Mouse (Mus musculus) kidney, adult 9 months (tissue): Measurements from ENCODE around the gene Ick.
"Not testable (repeated sequence)": the region's sequence is repeated elsewhere in the genome, so short reads cannot be mapped to it uniquely, and the experiment has no call there.

Source experiments
- DNase-seq: peaks from one replicate; pipeline ENCODE4 v3.0.0; 2022

The Ick gene

DNA sequence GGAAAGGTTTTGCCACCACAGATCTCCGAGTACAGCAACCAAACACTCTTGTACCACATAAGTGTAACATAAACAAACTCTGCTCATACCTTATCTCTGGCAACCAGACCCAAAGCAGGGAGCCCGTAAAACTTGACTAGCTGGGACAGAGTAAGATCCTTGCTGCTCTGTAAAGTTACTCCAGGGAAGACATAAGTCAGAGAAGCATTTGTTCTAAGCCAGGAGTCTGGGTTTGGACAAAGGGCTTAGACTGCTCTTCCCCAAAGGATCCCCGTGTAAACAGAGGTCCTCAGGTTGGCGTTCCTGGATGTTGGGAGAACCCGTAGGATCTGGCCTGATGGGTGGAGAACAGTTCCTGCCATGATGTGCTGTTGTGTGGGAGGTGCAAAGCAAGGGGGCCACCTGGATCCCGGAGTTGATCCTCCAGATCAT lies 3.5 kb upstream of the Ick start:
- no peak for DNase-seq

DNA sequence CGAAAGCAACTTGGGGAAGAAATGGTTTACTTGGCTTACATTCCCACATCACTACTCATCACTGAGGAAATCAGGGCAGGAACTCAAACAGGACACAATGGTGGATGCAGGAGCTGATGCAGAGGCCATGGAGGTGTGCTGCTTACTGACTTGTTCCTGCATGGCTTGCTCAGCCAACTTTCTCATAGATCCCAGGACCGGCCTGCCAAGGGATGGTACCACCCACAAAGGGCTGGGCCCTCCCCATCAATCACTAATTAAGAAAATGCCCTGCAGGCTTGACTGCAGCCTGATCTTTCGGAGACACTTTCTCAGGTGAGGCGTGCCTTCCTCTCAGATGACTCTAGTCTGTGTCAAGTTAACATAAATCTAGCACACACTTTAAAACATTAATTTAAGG lies 2.2 kb upstream of the Ick start:
- peak; percentile 76 for DNase-seq

DNA sequence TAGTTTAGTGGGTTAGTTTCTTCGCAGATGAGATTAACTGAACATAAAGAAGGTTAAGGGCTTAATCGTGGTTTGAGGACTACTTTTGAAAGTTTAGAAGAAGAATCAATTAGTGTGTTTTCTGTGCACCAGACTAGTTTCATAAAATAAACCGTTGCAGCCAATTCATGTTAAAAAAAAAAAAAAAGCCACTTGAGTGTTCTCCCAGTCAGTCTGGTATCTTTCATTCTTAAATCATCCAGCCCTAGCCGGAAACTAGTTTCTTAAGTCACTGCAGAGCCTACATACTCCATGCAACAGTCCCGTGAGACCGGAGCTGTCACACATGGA lies 1.4 kb upstream of the Ick start:
- DNase-seq = no peak

DNA sequence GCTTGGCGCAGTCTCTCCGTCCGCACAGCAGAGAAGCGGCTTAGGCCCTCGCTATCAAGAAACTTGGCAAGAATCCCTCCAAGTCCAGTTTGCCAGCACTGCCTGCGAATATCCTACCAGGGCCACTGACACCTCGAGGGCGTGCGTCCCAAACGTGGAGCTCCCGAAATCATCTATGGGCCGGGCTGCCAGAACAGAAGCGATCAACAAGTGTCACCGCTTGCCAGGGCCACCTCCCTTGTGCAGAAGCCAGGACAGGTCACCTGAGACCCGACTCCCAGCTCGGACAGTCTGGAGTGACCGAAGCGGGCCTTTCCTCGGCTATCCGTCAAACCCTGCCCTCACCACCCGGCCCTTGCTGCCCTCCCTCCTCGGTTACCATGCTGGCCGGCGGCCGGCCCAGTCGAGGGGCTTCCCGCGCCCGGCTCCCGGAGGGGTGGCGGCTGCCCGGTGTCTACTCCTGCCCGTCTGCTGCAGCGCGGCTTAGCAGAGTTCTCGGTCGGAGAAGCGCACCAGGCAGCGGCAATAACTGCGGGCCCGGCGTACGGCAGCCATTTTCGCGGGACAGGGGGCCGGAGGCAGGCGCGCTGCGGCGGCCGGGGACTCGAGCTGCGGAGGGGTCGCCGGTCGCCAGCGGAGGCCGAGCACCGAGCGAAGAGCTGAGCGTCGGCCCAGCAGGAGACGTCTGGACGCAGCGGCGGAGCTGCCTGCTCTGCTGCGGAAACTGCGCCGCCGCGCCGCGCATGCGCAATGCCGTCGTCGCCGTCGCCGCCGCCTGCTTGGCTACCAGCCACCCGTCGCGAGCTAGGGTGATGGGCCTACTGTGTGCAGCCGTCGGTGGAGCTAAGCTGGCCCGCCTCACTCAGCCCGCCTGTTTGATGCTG lies 838 bp upstream of the Ick start:
- DNase-seq = peak; percentile 74

DNA sequence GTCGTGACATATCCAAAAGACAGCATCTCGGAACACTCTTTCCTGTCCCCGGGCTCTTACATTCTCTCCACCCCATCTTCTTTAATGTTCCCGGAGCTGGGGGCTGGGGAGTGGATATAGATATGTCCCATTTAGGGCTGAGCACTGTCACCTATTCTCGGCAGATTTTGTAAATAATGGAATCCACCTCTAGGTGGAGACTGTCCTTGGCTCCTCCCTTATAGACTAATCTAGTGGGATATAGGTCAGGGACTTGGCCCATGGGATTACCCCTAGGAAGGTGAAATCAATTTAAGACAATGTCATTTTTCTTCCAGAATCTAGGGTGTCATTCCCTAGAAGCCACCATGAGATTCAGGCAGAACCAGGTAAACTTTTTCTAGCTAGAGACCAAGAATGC lies 664 bp downstream of the Ick start:
- peak; percentile 45 for DNase-seq

DNA sequence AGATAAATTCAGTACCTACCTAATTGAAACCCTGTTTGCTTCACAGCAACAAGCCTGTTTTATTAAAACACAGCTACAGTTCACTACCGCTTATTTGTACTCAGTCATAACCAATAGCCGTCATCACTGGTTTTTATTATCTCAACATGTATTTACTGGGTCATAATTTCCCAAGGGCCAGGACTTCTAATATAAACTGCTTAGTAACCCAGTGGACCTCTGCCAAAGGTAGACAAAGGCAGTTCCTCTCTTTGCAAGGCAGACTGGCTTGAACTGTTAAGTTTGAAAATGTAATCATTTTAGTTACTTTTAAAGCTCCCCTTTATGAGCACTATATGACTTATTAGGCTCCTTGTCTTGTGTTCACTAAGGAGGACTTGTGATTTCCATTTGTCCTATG lies 2.5 kb downstream of the Ick start:
- DNase-seq = no peak

DNA sequence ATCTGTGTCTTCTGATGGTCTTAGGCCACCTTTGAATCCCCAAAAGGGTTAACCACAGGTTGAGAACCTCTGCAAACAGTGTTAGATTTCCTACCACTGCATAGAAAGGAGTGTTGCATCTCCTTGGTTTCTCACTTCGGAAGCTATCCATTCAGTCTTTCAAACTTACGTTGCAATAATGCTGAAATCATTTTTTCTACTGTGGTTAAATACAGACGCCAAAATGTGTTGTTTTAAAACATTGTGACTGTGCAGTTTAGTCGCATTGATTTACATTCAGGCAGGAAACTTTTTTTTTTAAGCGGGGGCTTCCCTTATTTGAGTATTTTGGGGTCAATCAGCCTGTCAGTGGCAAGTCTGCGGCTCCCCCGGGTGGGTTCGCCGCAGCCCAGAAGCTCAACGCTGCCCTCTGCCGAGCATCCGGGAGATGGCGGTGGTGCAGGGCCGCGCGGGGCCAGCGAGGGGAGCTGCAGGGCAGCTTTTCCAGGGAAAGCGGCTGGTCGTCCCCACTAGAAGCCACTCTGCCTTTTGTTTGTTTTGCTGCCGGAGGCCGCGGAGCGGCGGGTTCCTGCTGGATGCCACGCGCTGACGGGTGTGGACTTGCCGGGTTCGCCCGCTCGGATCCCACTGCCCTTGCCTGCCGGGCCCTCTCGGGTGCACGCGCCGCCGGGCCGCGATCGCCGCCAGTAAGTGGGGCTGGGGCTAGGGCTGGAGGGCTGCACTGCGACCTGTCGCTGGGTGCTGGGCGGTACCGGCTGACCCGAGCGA lies 4.0 kb downstream of the Ick start:
- peak; percentile 92 for DNase-seq

DNA sequence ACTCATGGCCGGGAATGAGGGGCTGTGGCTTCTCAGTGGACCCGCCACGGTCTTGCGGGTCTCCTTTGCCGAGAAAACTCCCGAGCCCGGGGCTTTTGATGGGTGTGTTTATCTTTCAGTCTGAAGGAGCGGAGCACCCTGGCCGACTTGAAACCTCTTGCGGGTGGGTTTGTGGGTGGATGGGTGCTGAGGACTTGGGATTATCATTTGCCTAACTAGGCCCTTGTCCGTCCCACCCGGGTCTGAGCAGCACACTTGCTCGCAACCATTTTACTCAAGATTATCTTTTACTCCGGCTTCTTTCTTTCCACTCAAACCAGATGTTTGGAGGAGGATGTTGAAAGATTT lies 4.5 kb downstream of the Ick start:
- no peak for DNase-seq

DNA sequence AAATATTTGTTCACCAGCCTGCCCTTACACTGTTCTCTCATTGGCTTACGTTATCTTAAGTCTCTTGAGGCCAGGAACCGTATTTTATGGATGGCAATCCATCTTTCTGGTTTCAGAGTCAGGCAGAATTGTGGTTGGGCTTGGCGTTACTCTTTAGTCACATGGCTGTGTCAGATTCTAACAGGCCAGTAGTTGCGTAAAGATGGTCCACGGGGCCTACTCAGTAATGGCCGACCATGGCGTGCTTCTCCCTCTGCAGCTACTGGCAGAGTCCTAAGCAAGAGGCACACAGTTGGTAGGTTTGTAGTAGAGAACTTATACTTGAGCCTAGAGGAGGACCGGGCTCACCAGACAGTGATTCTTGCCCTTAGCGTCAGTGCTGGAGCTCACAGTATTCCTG lies 6.8 kb downstream of the Ick start:
- DNase-seq = no peak

DNA sequence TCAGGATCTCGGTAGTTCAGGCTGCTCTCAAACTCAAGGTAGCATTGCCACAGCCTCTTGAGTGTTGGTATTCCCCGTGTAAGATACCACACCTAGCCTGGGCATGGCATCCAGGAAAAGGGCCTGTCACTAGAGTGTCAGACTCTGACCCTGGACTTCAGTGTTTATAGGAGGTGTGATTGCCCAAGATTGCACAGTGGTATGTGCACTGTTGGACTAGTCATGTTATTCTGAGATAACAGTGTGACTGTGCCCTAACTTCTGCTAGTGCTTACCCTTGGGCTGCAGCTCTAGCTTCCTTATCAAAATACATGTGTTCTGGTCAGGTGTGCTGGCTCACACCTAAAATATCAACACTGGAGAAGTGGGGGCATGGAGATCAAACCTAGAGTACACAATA lies 8.7 kb downstream of the Ick start:
- DNase-seq = no peak

DNA sequence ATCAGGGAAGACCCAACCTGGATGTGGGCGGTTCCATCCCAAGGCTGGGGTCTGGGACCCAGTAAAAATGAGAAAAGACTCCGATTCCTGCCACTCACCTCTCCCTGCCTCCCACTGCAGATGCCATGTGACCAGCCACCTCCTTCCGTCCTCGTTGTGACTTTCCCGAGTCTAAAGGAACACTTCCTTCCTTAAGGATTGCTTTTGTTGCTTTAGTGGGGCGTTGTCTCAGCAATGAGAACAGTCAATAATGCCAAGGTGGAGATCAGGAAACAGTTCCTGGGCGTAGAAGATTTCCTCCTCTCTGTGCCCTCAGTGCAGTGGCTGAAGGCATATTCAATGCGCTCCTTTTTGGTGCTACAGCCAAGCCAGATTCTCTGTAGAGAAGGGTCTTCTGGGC lies 12.4 kb downstream of the Ick start:
- peak; percentile 43 for DNase-seq

DNA sequence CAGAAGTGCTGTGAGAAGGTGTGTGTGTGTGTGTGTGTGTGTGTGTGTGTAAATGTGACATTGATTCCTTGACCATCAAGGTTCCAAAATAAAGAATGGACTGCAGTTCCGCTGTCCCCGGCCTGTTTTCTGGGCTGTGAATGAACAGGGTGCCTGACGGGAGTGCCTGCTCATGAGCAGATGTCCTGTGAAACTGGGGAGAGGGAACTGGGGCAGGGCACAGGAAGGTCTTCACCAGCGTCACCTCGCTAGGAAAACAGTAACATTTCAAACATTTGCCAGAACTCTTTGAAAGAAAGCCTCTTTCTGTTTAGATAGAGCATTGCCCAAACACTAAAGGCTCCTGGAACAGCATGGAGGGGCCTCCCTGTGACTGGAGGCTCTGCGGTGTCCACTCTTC lies 13.0 kb downstream of the Ick start:
- no peak for DNase-seq

DNA sequence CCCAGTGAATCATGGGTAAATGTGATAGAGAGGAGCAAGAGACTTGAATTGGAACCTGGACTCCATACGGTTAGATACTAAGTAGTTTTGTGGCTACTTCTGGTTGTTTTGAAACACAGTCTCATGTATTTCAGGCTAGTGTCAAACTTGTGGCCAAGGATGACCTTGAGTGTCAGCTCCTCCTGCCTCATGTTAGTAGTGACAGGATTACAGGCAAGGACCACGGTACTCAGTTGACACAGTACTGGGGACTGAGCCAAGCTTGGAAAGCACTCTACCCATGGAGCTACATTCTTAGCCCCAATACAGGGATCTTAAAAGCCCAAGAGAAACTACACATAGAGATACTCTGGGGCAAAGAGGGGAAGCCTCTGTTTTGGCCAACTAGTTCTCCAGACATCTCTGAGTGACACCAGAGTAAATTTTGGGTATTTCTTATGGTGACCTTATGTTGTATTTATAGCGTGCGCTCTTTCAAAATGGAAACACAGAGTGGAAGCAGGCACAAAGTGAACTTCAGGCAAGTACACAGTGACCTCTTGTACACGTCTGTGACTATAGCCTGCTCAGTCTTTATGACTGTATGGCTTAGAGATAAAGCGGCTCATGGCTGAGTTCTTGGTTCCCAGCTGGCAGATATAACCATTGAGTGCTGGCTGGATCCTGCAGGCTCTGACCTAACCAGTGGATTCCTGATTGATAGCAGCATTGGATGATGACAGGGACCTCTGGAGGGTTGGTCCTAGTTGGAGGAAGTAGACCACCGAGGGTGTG lies 14.1 kb downstream of the Ick start:
- DNase-seq = no peak

DNA sequence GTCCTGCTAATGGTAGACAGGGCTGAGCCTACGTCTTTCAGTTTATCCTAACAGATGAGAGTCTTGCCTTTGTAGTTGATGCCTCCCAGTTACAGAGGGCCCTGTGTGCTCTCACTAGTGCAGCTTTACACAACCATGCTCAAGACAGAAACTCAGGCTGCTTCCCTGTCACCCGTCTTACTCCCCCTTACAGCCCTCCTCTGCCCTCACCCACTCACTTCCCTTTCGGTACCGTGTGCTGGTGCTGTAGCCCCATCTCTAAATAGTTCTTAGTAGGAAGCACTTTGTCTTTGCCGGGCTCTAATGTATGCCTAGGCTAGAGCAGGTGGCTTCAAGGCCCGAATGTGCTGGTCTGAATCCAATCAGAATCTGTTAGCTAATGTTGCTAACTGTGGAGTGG lies 15.3 kb downstream of the Ick start:
- no peak for DNase-seq

DNA sequence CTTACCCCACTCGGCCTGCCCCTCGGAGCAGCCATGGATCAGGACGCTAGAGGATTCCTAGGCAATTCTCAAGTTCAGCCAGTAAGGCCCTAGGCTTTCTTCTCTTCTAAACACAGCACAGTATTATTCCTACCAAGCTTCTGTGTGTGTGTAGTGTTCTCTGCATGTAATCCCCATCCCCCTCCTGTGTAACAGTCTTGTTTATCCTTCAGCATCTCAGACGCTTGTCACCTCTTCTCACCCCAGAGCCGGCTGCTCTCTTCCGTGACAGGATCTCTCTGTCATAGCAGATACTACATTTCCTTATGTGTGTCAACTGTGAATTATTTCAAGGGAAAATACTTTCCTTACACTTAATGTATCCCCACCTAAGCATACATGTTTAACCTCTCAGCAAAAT lies 17.0 kb downstream of the Ick start:
- no peak for DNase-seq

DNA sequence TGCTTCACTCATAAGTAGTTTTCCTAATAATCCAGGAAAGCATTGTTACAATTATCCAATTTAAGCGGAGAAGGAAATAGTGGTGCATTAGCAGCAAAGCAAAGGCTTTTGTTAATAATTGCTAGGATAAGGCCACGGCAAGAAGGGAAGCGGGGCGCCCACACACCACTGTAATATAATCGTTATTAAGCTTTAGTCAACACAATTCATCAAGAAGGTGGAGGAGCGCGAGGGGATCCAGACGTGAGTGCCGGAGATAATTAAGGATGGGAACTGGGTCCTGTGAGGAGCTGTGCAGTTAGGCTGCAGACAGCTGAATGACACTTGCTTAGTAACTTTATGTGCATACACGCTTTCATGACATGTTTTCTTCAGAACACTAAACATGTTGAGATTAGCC lies 17.7 kb downstream of the Ick start:
- no peak for DNase-seq

DNA sequence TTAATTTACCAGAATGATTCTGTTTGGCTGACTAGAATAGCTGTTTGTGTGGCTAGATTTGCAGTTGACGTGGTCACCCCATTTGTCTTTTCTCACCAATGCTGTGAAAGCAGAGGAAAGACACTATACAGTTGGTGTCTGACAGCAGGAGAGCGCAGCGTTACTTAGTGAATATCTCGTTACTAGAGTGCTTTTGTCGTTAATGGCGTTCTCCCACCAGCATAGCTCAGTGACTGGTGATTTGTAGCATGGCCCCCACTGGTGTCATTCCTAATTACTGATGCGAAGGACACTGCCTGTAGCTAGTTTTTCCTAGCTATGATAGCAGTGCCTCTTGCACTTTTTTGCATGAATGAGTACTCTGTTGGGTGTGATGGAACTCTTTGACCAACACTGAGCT lies 26.7 kb downstream of the Ick start:
- DNase-seq = no peak

DNA sequence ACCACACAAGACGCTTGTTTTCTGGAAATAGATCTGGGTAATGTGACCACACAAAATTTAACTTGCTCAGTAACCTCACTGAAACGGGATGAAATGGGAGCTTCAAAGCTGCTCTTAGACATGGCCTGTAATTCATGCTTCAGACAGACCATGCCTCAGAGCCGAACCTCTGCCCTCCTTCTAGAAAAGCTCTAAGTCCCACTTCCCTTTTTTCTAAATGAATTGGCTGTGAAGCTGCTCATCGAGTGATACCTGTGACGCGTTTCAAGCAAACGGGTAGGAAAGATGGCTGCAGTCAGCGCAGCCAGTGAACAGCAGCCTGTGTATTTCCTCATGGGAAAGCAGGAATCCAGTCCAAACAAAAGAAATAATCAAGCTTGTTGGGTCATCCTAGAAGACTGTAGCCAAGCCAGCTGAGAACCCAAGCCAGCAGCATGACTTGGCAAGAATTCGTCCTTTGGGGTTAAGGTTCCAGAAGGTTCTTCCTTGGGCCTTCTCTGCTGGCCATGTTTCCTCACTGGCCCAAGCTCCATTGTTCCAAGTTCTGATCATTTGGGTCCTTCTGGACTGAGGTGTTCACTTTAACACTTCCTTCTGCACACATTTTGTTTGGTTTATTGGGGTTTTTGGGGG lies 29.2 kb downstream of the Ick start:
- DNase-seq = peak; percentile 26

DNA sequence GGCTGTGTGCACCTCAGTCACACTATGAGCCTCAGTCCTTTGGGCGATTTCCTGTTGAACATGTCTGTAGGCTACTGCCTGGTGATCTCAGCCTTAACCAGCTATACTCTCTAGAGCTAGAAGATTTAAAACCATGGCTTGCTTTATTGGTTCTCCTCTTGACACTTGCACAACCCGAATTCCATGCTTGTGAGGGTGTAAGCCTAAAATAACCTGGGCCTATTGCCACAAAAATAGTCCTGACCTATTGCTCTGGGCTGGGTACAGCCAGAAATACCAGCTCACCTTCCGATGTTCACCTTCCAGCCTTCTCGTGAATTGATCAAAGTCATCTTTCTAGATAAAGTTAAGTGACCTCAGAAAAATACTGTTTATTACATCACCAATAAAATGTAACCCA lies 30.5 kb downstream of the Ick start:
- DNase-seq = no peak

DNA sequence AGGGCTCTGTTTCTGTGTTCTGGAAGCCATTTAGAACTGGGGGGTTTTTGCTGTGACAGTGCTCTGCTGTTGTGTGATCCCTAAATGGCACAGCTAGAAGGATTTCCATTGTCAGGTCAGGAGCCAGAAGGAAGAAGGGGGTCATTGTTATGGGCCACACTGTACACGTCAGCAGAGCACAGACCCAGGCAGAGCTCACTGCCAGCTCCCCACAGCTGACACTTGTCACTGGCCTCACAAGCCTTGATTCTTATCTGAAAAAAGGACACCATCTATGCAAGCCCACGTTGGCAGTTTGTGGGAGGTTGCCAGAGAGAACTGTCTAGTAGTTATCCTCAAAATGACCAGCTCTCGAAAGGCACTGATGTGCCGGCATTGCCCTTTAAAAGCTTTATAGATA lies 37.1 kb downstream of the Ick start:
- DNase-seq = no peak

DNA sequence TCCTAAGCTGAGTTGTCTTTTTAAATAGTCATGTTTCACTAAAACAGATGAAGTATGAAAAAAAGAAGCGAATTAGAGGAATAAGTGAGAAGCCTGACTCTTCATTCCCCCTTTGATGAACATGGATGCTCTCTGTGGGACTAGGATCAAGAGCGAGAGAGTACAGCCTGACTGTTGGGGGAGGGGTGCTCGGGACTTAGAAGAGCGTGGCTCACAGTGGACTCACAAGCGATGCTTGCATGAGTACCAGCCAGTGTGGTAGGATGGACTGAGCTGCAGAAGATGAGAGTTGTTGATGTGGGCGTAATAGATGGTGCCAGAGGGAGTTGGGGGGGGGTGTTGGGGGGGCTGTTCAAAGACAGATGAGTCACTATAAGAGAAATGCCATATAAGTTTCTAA lies 37.6 kb downstream of the Ick start:
- DNase-seq = no peak

DNA sequence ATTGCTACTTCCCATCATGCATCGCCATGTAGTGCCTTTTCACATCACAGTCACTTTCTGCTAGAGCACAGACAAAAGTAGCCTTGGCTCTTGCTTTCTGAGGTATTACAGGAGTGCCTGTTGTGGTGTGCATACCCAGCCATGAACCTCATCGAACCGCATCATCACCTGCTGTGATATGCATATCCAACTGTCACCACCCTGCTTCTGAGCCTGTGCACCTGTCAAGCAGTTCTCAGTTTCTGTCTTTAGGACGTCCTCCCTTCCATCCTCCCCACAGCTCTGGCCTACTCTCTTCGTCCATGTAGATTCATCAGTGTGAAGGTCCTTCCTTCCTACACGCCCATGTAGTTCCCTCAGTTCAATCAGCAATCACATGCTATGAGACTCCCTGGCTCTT lies 39.2 kb downstream of the Ick start:
- DNase-seq = no peak

DNA sequence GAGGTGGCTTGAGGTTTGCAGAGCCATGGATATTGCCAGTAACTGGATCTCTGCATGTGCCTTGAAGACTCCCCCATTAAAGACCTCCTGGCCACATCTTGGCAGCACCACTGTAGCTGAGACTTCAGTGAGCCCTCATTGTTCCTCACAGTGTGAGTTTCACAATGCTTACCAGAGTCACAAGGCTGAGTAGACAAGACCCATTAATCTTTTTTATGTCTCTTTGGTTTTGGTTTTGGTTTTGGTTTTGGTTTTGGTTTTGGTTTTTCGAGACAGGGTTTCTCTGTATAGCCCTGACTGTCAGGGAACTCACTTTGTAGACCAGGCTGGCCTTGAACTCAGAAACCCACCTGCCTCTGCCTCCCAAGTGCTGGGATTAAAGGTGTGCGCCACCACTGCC lies 40.8 kb downstream of the Ick start:
- not testable (repeated sequence) for DNase-seq
